In the genomic region with DNA sequence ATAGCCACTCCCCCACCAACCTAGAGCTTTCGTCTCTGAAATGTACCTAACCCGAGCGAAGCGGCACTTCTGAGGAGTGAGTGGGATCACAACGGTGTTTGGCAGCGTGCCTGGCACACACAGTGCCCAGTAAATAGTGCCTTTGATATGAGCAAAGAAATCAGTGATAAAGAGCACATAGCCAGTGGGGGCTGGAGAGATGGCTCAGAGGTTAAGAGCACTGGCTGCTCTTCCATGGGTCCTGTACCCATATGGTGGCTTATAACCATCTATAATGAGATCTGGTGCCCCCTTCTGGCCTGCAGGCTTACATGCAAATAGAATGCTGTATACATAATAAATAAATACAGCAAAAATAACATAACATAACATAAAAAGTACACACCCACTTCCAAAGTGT, we compare ENCODE assay signal across 8 mouse cellular contexts. TPM values are rescaled to one million over a fixed set of nuclear protein-coding genes. Genes with fewer than 3 reads are reported as not detected.
DNase-seq lines count a peak whose midpoint lies in the region; ATAC-seq lines count a peak whose summit lies in the region.

No protein-coding gene starts in this region.

- peaks cover 29% of the 10 kb centered on the region for H3K27me3 ChIP-seq in liver, embryonic 11.5 days (replicated peaks; ENCODE audit: control insufficient read depth, insufficient read depth, low read length)
- no peaks in the 10 kb centered on the region for H3K27me3 ChIP-seq in neural tube, embryonic 13.5 days

- H3K9me3 ChIP-seq in liver, embryonic 11.5 days (ENCODE audit: control insufficient read depth, low read length), result no peaks in the 10 kb centered on the region
- no peaks in the 10 kb centered on the region for H3K9me3 ChIP-seq in neural tube, embryonic 13.5 days

- no peak overlapping the region for H3K4me2 ChIP-seq in liver, embryonic 11.5 days
- 0 out of 2 replicates have a peak overlapping the region, but pooled peaks have one; percentile 13 for H3K4me2 ChIP-seq in neural tube, embryonic 13.5 days

- no peaks in the 10 kb centered on the region for H3K36me3 ChIP-seq in liver, embryonic 11.5 days (ENCODE audit: control insufficient read depth, insufficient read depth, low read length)
- H3K36me3 ChIP-seq in neural tube, embryonic 13.5 days, result no peaks in the 10 kb centered on the region

- H3K9ac ChIP-seq in liver, embryonic 11.5 days (ENCODE audit: low read depth, low read length), result no peak overlapping the region
- H3K9ac ChIP-seq in neural tube, embryonic 13.5 days, result no peak overlapping the region

- no peak overlapping the region for H3K27ac ChIP-seq in liver, embryonic 11.5 days (ENCODE audit: low read depth, low read length)
- no peak overlapping the region for H3K27ac ChIP-seq in neural tube, embryonic 13.5 days (replicated peaks)

- 64% methylated on average over 6 of the region's 6 CpGs for WGBS in liver, embryonic 11.5 days
- 75% methylated on average over 6 of the region's 6 CpGs for WGBS in neural tube, embryonic 13.5 days

- DNase-seq in cerebellum, adult 11-12 months, result peak; percentile 57
- DNase-seq in cerebellum, adult 11 months, result no peak
- DNase-seq in liver, result peak; percentile 49
- no peak for DNase-seq in liver, embryonic 11.5 days (ENCODE audit: low spot score)
- peak; percentile 60 for DNase-seq in cerebellum, adult 9-11 months
- DNase-seq in kidney, postnatal 14 days, result peak; percentile 47

- ATAC-seq in liver, embryonic 11.5 days (replicated peaks; ENCODE audit: low FRiP score), result no peak
- no peak for ATAC-seq in neural tube, embryonic 13.5 days (ENCODE audit: low read depth)
- no peak for ATAC-seq in megakaryocyte, adult 5-6 weeks (ENCODE audit: poor library complexity, severe bottlenecking)

- no peak overlapping the region for H3K4me3 ChIP-seq in liver, embryonic 11.5 days (ENCODE audit: low read depth, low read length)
- H3K4me3 ChIP-seq in neural tube, embryonic 13.5 days, result no peak overlapping the region

- H3K4me1 ChIP-seq in liver, embryonic 11.5 days (replicated peaks; ENCODE audit: control insufficient read depth, insufficient read depth, low read length), result no peaks in the 10 kb centered on the region; the same call in 1 of the 2 replicates
- peaks cover 32% of the 10 kb centered on the region for H3K4me1 ChIP-seq in neural tube, embryonic 13.5 days (replicated peaks)

RNA-seq across cellular contexts. Expression of gene Arl4c, which starts 3.0 kb away (rescaled TPM):
- 1.7 and 1.9 TPM in 2 replicates for polyA plus RNA-seq in liver, embryonic 11.5 days (2014; fragmentation: Nextera tagmentation; extraction: Ambion mirVana)
- 38.3 and 39.2 TPM in 2 replicates for polyA plus RNA-seq in neural tube, embryonic 13.5 days (2015; fragmentation: Nextera tagmentation; extraction: Ambion mirVana)
- 25.3 and 27.4 TPM in 2 replicates for total RNA-seq in megakaryocyte, adult 5-6 weeks (2015)
- 36.0 and 39.1 TPM in 2 replicates for total RNA-seq in megakaryocyte, adult 5-6 weeks (2017)

Comparison
In these comparisons a context has a peak if more than half of its experiments do, and no peak if none do; other contexts are left out.
1. DNase-seq: peak in cerebellum, adult 11-12 months (single experiment), liver (single experiment), cerebellum, adult 9-11 months (single experiment) and kidney, postnatal 14 days (single experiment); none in cerebellum, adult 11 months (single experiment) and liver, embryonic 11.5 days (single experiment).
2. RNA of gene Arl4c, which starts 3.0 kb away (polyA plus RNA-seq): 38.3 to 39.2 TPM in neural tube, embryonic 13.5 days; 1.7 to 1.9 TPM in liver, embryonic 11.5 days; every median in the first group is over 10 times any median in the second.